Mouse (Mus musculus) lung, postnatal 0 days (tissue): Measurements from ENCODE around the gene Atp6v0a1. TPM values are rescaled to one million over a fixed set of nuclear protein-coding genes. Genes with fewer than 3 reads are reported as not detected.

Experiments used
- ATAC-seq: fragments of 200-750 bp; cut with Nextera tagmentation; 2 replicates; pipeline ENCODE4 v1.8.0; 2017; ENCODE audit warnings: moderate library complexity
- DNase-seq: peaks from one replicate; pipeline ENCODE4 v3.0.0-alpha.2; 2016; ENCODE audit warnings: low spot score
- H3K27ac ChIP-seq: fragments of 300-500 bp; sonication (generic); 2 replicates; pipeline ENCODE4 v1.5.1; 2014; ENCODE audit warnings: antibody characterized with exemption, mild to moderate bottlenecking, low read length, mixed read lengths
- H3K27me3 ChIP-seq: fragments of 300-500 bp; sonication (generic); replicated peaks from 2 replicates; pipeline ENCODE4 v1.6.1; 2014; ENCODE audit warnings: low read length, mixed read lengths; ENCODE audit not compliant: insufficient read depth
- H3K36me3 ChIP-seq: fragments of 300-500 bp; sonication (generic); 2 replicates; pipeline ENCODE4 v1.6.1; 2014; ENCODE audit warnings: low read length, mixed read lengths; ENCODE audit not compliant: insufficient read depth
- H3K4me1 ChIP-seq: fragments of 300-500 bp; sonication (generic); 2 replicates; pipeline ENCODE4 v1.6.1; 2014; ENCODE audit warnings: antibody characterized with exemption, low read depth, low read length, mixed read lengths; ENCODE audit not compliant: insufficient read depth
- H3K4me2 ChIP-seq: fragments of 300-500 bp; sonication (generic); replicated peaks from 2 replicates; pipeline ENCODE4 v1.6.1; 2014; ENCODE audit warnings: low read depth, mild to moderate bottlenecking, low read length, moderate library complexity, mixed read lengths
- H3K4me3 ChIP-seq: fragments of 300-500 bp; sonication (generic); 2 replicates; pipeline ENCODE4 v1.5.1; 2014; ENCODE audit warnings: low read depth, low read length
- H3K9ac ChIP-seq: fragments of 300-500 bp; sonication (generic); replicated peaks from 2 replicates; pipeline ENCODE4 v1.6.1; 2014; ENCODE audit warnings: low read depth, mild to moderate bottlenecking
- H3K9me3 ChIP-seq: fragments of 300-500 bp; sonication (generic); 2 replicates; pipeline ENCODE4 v1.6.1; 2016; ENCODE audit warnings: low read length, mixed read lengths
- CTCF ChIP-seq: IDR thresholded peaks from 2 replicates; pipeline ENCODE4 v1.5.1; 2016; ENCODE audit warnings: antibody characterized with exemption, mild to moderate bottlenecking
- EP300 ChIP-seq: IDR thresholded peaks from 2 replicates; pipeline ENCODE4 v1.6.1; 2016; ENCODE audit warnings: antibody characterized with exemption, mild to moderate bottlenecking, control low read depth
- WGBS: fragments of 180-500 bp; shearing (Covaris S2); extraction: QIAGEN DNeasy Blood & Tissue Kit; methylation state at CpG from one replicate; pipeline ENCODE4 v1.1.7; 2014; 5-methylcytosine and 5-hydroxymethylcytosine counted together
- polyA plus RNA-seq: library from polyadenylated mRNA; unstranded; fragments of >200 nt; fragmentation: Nextera tagmentation; extraction: Ambion mirVana; gene quantifications from 2 replicates; pipeline ENCODE4 v1.2.1, GENCODE M21; 2015

Atp6v0a1 gene
- polyA plus RNA-seq, 1 experiment from 2014 or later, result 51.3 TPM

- ATAC-seq (no peak), DNase-seq (peak; percentile 55)
- Histone ChIP-seq H3K9me3 (no peaks in the 10 kb centered on the region), H3K36me3 (no peaks in the 10 kb centered on the region), H3K4me3 (peak overlapping the region; percentile 88), H3K27ac (peak overlapping the region; percentile 99), H3K9ac (peak overlapping the region; percentile 97), H3K4me1 (peaks cover 22% of the 10 kb centered on the region), H3K27me3 (no peaks in the 10 kb centered on the region), H3K4me2 (peak overlapping the region; percentile 80)
- TF ChIP-seq CTCF (no peak), EP300 (no peak)
- 0% methylated on average over 32 of the region's 35 CpGs for WGBS
These were observed 40.0 kb upstream of the Atp6v0a1 start for GRCm38 (mm10) chr11:100969189-100969743.

- DNase-seq (peak; percentile 98), ATAC-seq (peak; percentile 70)
- H3K9ac ChIP-seq, result peak overlapping the region; percentile 97
- H3K36me3 ChIP-seq, result no peaks in the 10 kb centered on the region
- peak overlapping the region; percentile 80 for H3K4me2 ChIP-seq
- peak overlapping the region; percentile 88 for H3K4me3 ChIP-seq
- H3K9me3 ChIP-seq, result no peaks in the 10 kb centered on the region
- H3K27ac ChIP-seq, result peak overlapping the region; percentile 99
- peaks cover 22% of the 10 kb centered on the region for H3K4me1 ChIP-seq
- 1% methylated on average over 65 of the region's 65 CpGs for WGBS
- no peaks in the 10 kb centered on the region for H3K27me3 ChIP-seq
- peak; percentile 27; the same call in 1 of the 2 replicates for TF ChIP-seq EP300
- peak; percentile 27 for TF ChIP-seq CTCF
These were observed 39.3 kb upstream of the Atp6v0a1 start for GRCm38 (mm10) chr11:100969744-100970556.

GRCm38 (mm10) chr11:100970557-100970937 lies 38.7 kb upstream of the Atp6v0a1 start, which contains the start of gene Cavin1:
Gene Cavin1 (minus strand): TSS chr11:100970887.
- under 1% methylated on average over 20 of the region's 20 CpGs for whole genome bisulfite sequencing
- Histone ChIP-seq H3K4me3 (peak within 1 kb of the TSS; percentile 88), H3K27ac (peak within 1 kb of the TSS; percentile 99), H3K4me2 (peak within 1 kb of the TSS; percentile 80), H3K36me3 (no peaks in the 10 kb centered on the region), H3K9me3 (no peaks in the 10 kb centered on the region), H3K9ac (peak within 1 kb of the TSS; percentile 97), H3K4me1 (peaks cover 16% of the 10 kb centered on the region), H3K27me3 (no peaks in the 10 kb centered on the region)
- ATAC-seq (peak; percentile 94), DNase-seq (peak; percentile 98)
- TF ChIP-seq EP300, result peak; percentile 83
- TF ChIP-seq CTCF, result peak; percentile 34; the same call in 1 of the 2 replicates

- WGBS, result 57% methylated on average over 10 of the region's 10 CpGs
- no peaks in the 10 kb centered on the region for H3K27me3 ChIP-seq
- ATAC-seq (no peak), DNase-seq (no peak)
- H3K9me3 ChIP-seq, result no peaks in the 10 kb centered on the region
- no peak for TF ChIP-seq EP300
- TF ChIP-seq CTCF, result no peak
- no peak overlapping the region for H3K9ac ChIP-seq
- peaks cover 9% of the 10 kb centered on the region for H3K4me1 ChIP-seq
- peak overlapping the region; percentile 99 for H3K27ac ChIP-seq
- H3K4me2 ChIP-seq, result peak overlapping the region; percentile 80
- H3K4me3 ChIP-seq, result 0 out of 2 replicates have a peak overlapping the region, but pooled peaks have one; percentile 88
- H3K36me3 ChIP-seq, result no peaks in the 10 kb centered on the region
These were observed 37.8 kb upstream of the Atp6v0a1 start for GRCm38 (mm10) chr11:100971455-100971854.

GRCm38 (mm10) chr11:100973245-100973644 lies 36.0 kb upstream of the Atp6v0a1 start:
- Histone ChIP-seq H3K4me1 (peaks cover 6% of the 10 kb centered on the region), H3K27me3 (no peaks in the 10 kb centered on the region), H3K9me3 (no peaks in the 10 kb centered on the region), H3K36me3 (no peaks in the 10 kb centered on the region), H3K4me3 (no peak overlapping the region), H3K9ac (no peak overlapping the region), H3K27ac (no peak overlapping the region), H3K4me2 (no peak overlapping the region)
- 94% methylated on average over 7 of the region's 7 CpGs for WGBS
- TF ChIP-seq EP300 (no peak), CTCF (no peak)
- no peak for DNase-seq
- no peak for ATAC-seq

- Histone ChIP-seq H3K27me3 (no peaks in the 10 kb centered on the region), H3K9ac (no peak overlapping the region), H3K4me2 (no peak overlapping the region), H3K36me3 (no peaks in the 10 kb centered on the region), H3K4me3 (no peak overlapping the region), H3K27ac (no peak overlapping the region), H3K4me1 (peaks cover 6% of the 10 kb centered on the region), H3K9me3 (no peaks in the 10 kb centered on the region)
- TF ChIP-seq EP300, result no peak
- TF ChIP-seq CTCF, result no peak
- peak; percentile 45 for DNase-seq
- WGBS, result 57% methylated on average over 14 of the region's 14 CpGs
- no peak for ATAC-seq
These were observed 34.8 kb upstream of the Atp6v0a1 start for GRCm38 (mm10) chr11:100974381-100974970.
